Mouse (Mus musculus) brain, embryonic 14.5 days (tissue): ENCODE measurements at regions not wholly inside any gene's neighbourhood (a gene's known extent, or its start where the extent isn't known, plus 50 kb on each side); places are given as distances from the start of the nearest gene placed in this dataset.

Experiments
- CTCF ChIP-seq: fragments of 200-500 bp; IDR thresholded peaks from 2 replicates; pipeline ENCODE4 v1.5.1; 2012; ENCODE audit warnings: inconsistent platforms, mild to moderate bottlenecking, moderate library complexity, borderline replicate concordance; ENCODE audit not compliant: insufficient read depth, insufficient read length; ENCODE audit errors: extremely low read depth
- POLR2A ChIP-seq: fragments of 200-500 bp; IDR thresholded peaks from 2 replicates; pipeline ENCODE4 v1.6.1; 2012; ENCODE audit warnings: mild to moderate bottlenecking, inconsistent platforms, borderline replicate concordance; ENCODE audit not compliant: poor library complexity, insufficient read depth, insufficient read length, severe bottlenecking; ENCODE audit errors: extremely low read depth

GRCm38 (mm10) chr1:140730189-140730588 is 484.2 kb downstream of the Kcnt2 start:
- TF ChIP-seq CTCF (no peak), POLR2A (no peak)
